ENCODE assay signal across 29 mouse cellular contexts in genomic region chr12:84523728-84524127, GRCm38 (mm10). TPM values are rescaled to one million over a fixed set of nuclear protein-coding genes. Genes with fewer than 3 reads are reported as not detected.
DNase-seq lines count a peak whose midpoint lies in the region; ATAC-seq lines count a peak whose summit lies in the region.
"Had no signal": no experiment of that assay in that cellular context is flagged by ENCODE, and none has a peak within 500 bp of the region (broad histone marks: within the 10 kb centered on the region; RNA-seq: fewer than 3 reads in every experiment).

No protein-coding gene starts in this region.

- DNase-seq in kidney, adult 11 months, result peak; percentile 26
- DNase-seq in retina, postnatal 1 day, result peak; percentile 18
- DNase-seq in retina, embryonic 14.5 days (ENCODE audit: low spot score), result no peak
- no peak for DNase-seq in limb, embryonic 11.5 days (ENCODE audit: low spot score)
- DNase-seq in yolk sac, embryonic 10.5 days (ENCODE audit: low spot score), result peak; percentile 49
- DNase-seq in layer of hippocampus, postnatal 36 days, result no peak
- DNase-seq: adrenal gland, adult 2 months; cerebellum, adult 18-20 months; cerebellum, postnatal 25 days; heart, postnatal 4 days; liver, embryonic 13.5 days; lung, adult 2 months; lung, postnatal 14 days; thymus, adult 2 months; thymus, postnatal 4 days had no signal

- ATAC-seq in kidney, embryonic 16.5 days (ENCODE audit: low FRiP score, low TSS enrichment), result no peak
- peak; percentile 51; the same call in 1 of the 2 replicates for ATAC-seq in limb, embryonic 11.5 days (ENCODE audit: insufficient number of reproducible peaks, low FRiP score, low TSS enrichment, low read depth)
- ATAC-seq in forebrain, embryonic 16.5 days, result no peak
- ATAC-seq: forebrain, embryonic 13.5 days; Patski had no signal

- H3K36me3 ChIP-seq in kidney, embryonic 16.5 days (ENCODE audit: insufficient read depth, low read length), result no peaks in the 10 kb centered on the region
- peaks cover 3% of the 10 kb centered on the region; the same call in 1 of the 2 replicates for H3K36me3 ChIP-seq in limb, embryonic 11.5 days (ENCODE audit: control insufficient read depth, insufficient read depth, low read length)
- H3K36me3 ChIP-seq in forebrain, embryonic 16.5 days (ENCODE audit: control insufficient read depth, insufficient read depth), result no peaks in the 10 kb centered on the region
- H3K36me3 ChIP-seq: heart, embryonic 10.5 days; hindbrain, embryonic 15.5 days had no signal

- no peak overlapping the region for H3K27ac ChIP-seq in kidney, embryonic 16.5 days (ENCODE audit: low read length)
- peak overlapping the region; percentile 86 for H3K27ac ChIP-seq in limb, embryonic 11.5 days (replicated peaks; ENCODE audit: low read depth, low read length)
- H3K27ac ChIP-seq in forebrain, embryonic 16.5 days (ENCODE audit: low read length), result no peak overlapping the region
- H3K27ac ChIP-seq: forebrain, embryonic 13.5 days; heart, embryonic 10.5 days; hindbrain, embryonic 15.5 days; liver, embryonic 13.5 days; stomach, postnatal 0 days had no signal

- no peaks in the 10 kb centered on the region for H3K27me3 ChIP-seq in kidney, embryonic 16.5 days (ENCODE audit: insufficient read depth, low read length)
- no peaks in the 10 kb centered on the region for H3K27me3 ChIP-seq in limb, embryonic 11.5 days (ENCODE audit: control insufficient read depth, insufficient read depth, low read length)
- H3K27me3 ChIP-seq in forebrain, embryonic 16.5 days (replicated peaks; ENCODE audit: control insufficient read depth, insufficient read depth, low read length), result no peaks in the 10 kb centered on the region
- H3K27me3 ChIP-seq: CH12.LX; forebrain, embryonic 13.5 days; liver, embryonic 13.5 days; Patski had no signal

- peaks cover 12% of the 10 kb centered on the region for H3K4me1 ChIP-seq in kidney, embryonic 16.5 days (ENCODE audit: insufficient read depth, low read length)
- H3K4me1 ChIP-seq in limb, embryonic 11.5 days (ENCODE audit: control insufficient read depth, insufficient read depth, low read length), result peaks cover 11% of the 10 kb centered on the region
- H3K4me1 ChIP-seq in forebrain, embryonic 16.5 days (replicated peaks; ENCODE audit: control insufficient read depth, insufficient read depth, low read length), result peaks cover 11% of the 10 kb centered on the region

- no peak overlapping the region for H3K9ac ChIP-seq in kidney, embryonic 16.5 days (replicated peaks; ENCODE audit: low read length)
- H3K9ac ChIP-seq in limb, embryonic 11.5 days (ENCODE audit: low read length), result no peak overlapping the region
- H3K9ac ChIP-seq in forebrain, embryonic 16.5 days (replicated peaks; ENCODE audit: low read depth, low read length), result no peak overlapping the region
- H3K9ac ChIP-seq: forebrain, embryonic 13.5 days; hindbrain, embryonic 15.5 days; liver, embryonic 13.5 days had no signal

- WGBS in kidney, embryonic 16.5 days, result 52% methylated on average over 3 of the region's 3 CpGs
- WGBS in limb, embryonic 11.5 days, result 24% methylated on average over 3 of the region's 3 CpGs
- 35% methylated on average over 3 of the region's 3 CpGs for WGBS in forebrain, embryonic 16.5 days

- H3K9me3 ChIP-seq in kidney, embryonic 16.5 days (ENCODE audit: low read length), result no peaks in the 10 kb centered on the region
- H3K9me3 ChIP-seq in limb, embryonic 11.5 days (ENCODE audit: control insufficient read depth, low read length), result no peaks in the 10 kb centered on the region
- H3K9me3 ChIP-seq in forebrain, embryonic 16.5 days (ENCODE audit: control insufficient read depth, low read length), result no peaks in the 10 kb centered on the region; the same call in 1 of the 2 replicates
- H3K9me3 ChIP-seq: forebrain, embryonic 13.5 days; G1E; heart, embryonic 10.5 days; hindbrain, embryonic 15.5 days; liver, embryonic 13.5 days had no signal

- no peak overlapping the region for H3K4me3 ChIP-seq in kidney, embryonic 16.5 days (ENCODE audit: low read length)
- no peak overlapping the region for H3K4me3 ChIP-seq in limb, embryonic 11.5 days (ENCODE audit: low read depth, low read length)
- H3K4me3 ChIP-seq in forebrain, embryonic 16.5 days (replicated peaks; ENCODE audit: low read length), result no peak overlapping the region
- H3K4me3 ChIP-seq: forebrain, embryonic 13.5 days; heart, embryonic 10.5 days; hindbrain, embryonic 15.5 days; liver, embryonic 13.5 days had no signal

- H3K4me2 ChIP-seq in kidney, embryonic 16.5 days (replicated peaks; ENCODE audit: low read depth, low read length), result no peak overlapping the region
- no peak overlapping the region for H3K4me2 ChIP-seq in limb, embryonic 11.5 days (ENCODE audit: low read depth, severe bottlenecking)
- no peak overlapping the region for H3K4me2 ChIP-seq in forebrain, embryonic 16.5 days (ENCODE audit: low read length)
- H3K4me2 ChIP-seq: forebrain, embryonic 13.5 days; hindbrain, embryonic 15.5 days; liver, embryonic 13.5 days; midbrain, embryonic 11.5 days had no signal

RNA-seq across cellular contexts. Expression of gene Vsx2, which starts 45.8 kb away (rescaled TPM):
- polyA plus RNA-seq in kidney, embryonic 16.5 days (2015; fragmentation: Nextera tagmentation; extraction: Ambion mirVana), result not detected in 2 replicates
- 0.33 and 0.48 TPM in 2 replicates for polyA plus RNA-seq in limb, embryonic 11.5 days (2014; fragmentation: Nextera tagmentation; extraction: Ambion mirVana)
- polyA plus RNA-seq in forebrain, embryonic 16.5 days (2015; fragmentation: Nextera tagmentation; extraction: Ambion mirVana), result 0.06 and 0.10 TPM in 2 replicates
- total RNA-seq in layer of hippocampus, postnatal 36 days (2021), result under 1 TPM in 1 of 2 experiments, not detected in 1; 0.12 TPM
- total RNA-seq: adrenal gland, adult 2 months; CH12.LX; gastrocnemius, adult 8-10 months; granulocyte monocyte progenitor cell, adult 5-6 weeks; heart, postnatal 4 days; megakaryocyte progenitor cell, adult 5-6 weeks had no signal
- polyA plus RNA-seq: adrenal gland, adult 2 months; forebrain, embryonic 13.5 days; G1E; heart, embryonic 10.5 days; heart, embryonic 16.5 days; liver, embryonic 13.5 days; lung, adult 2 months; Patski; stomach, postnatal 0 days had no signal

Comparison
In these comparisons a context has a peak if more than half of its experiments do, and no peak if none do; other contexts are left out.
1. DNase-seq: peak in kidney, adult 11 months (single experiment), retina, postnatal 1 day (single experiment) and yolk sac, embryonic 10.5 days (single experiment); none in retina, embryonic 14.5 days (single experiment), limb, embryonic 11.5 days (single experiment) and layer of hippocampus, postnatal 36 days (0 of 2).